Mouse (Mus musculus) heart, adult 11 months (tissue): ENCODE measurements around the gene Mdh2.

ENCODE experiments used
- DNase-seq: peaks from one replicate; pipeline ENCODE4 v3.0.0; 2022

Mdh2 gene

DNA sequence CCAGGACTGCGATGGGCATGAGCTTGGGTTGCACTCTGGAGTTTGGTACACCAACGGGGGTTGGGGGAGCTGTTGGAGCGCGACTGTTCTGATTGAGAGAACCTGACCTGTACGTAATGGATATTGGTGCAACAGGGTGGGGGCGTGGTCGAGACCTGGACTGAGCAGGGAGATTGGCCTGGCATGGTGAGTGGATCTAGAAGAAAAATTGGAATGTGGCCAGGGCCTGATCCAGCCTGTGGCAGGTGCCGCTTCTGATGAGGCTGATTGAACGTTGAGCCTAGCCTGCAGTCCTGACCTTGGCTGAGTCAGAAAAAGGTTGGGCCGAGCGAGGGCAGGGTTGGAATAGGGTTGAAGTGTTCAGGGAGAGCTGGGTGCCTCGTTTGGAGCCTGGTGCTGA, 57.7 kb downstream of the Mdh2 start:
- DNase-seq = no peak
